Comparison of ENCODE assay signal across 11 mouse cellular contexts in genomic region chr15:102976171-102976570, GRCm38 (mm10). TPM values are rescaled to one million over a fixed set of nuclear protein-coding genes. Genes with fewer than 3 reads are reported as not detected.
DNase-seq lines count a peak whose midpoint lies in the region; ATAC-seq and TF ChIP-seq lines count a peak whose summit lies in the region.
"Had no signal": no experiment of that assay in that cellular context is flagged by ENCODE, and none has a peak within 500 bp of the region (broad histone marks: within the 10 kb centered on the region; RNA-seq: fewer than 3 reads in every experiment).

Gene Hoxc9, plus strand, starts transcription at chr15:102976439.

- DNase-seq in liver, adult 2 months (ENCODE audit: extremely low read depth, low read depth, low spot score): no peak
- DNase-seq in liver: no peak
- DNase-seq in ZHBTc4 (ENCODE audit: low read depth, low spot score): peak; percentile 54
- DNase-seq in neural tube, embryonic 11.5 days (ENCODE audit: low spot score): no peak
- no peak for DNase-seq in ovary, postnatal 10 days (ENCODE audit: low spot score)
- DNase-seq: right cerebral cortex, postnatal 4 days had no signal

- H3K4me1 ChIP-seq in liver, adult 2 months (ENCODE audit: control insufficient read depth, insufficient read depth, low read length): no peaks in the 10 kb centered on the region
- H3K4me1 ChIP-seq in kidney, embryonic 16.5 days (ENCODE audit: insufficient read depth, low read length): peaks cover 47% of the 10 kb centered on the region
- peaks cover 4% of the 10 kb centered on the region; the same call in 1 of the 2 replicates for H3K4me1 ChIP-seq in neural tube, embryonic 11.5 days (ENCODE audit: control insufficient read depth, insufficient read depth, low read length)
- H3K4me1 ChIP-seq: hindbrain, embryonic 12.5 days had no signal

- peak within 1 kb of the TSS; percentile 84 for H3K4me2 ChIP-seq in kidney, embryonic 16.5 days (replicated peaks; ENCODE audit: low read depth, low read length)
- peak within 1 kb of the TSS; percentile 90 for H3K4me2 ChIP-seq in neural tube, embryonic 11.5 days (ENCODE audit: low read depth)
- H3K4me2 ChIP-seq: hindbrain, embryonic 12.5 days had no signal

- H3K9me3 ChIP-seq in kidney, embryonic 16.5 days (ENCODE audit: low read length): no peaks in the 10 kb centered on the region
- no peaks in the 10 kb centered on the region for H3K9me3 ChIP-seq in neural tube, embryonic 11.5 days (ENCODE audit: control insufficient read depth, low read length)
- H3K9me3 ChIP-seq: forebrain, embryonic 10.5 days; hindbrain, embryonic 12.5 days had no signal

- no peak for TF ChIP-seq POLR2A in liver, adult 2 months (IDR thresholded peaks at IDR 0.05; ENCODE audit: extremely low read depth, insufficient read depth, low read length)

- H3K27me3 ChIP-seq in liver, adult 2 months (ENCODE audit: control insufficient read depth, insufficient read depth, low read length): peaks cover 38% of the 10 kb centered on the region
- peaks cover 25% of the 10 kb centered on the region; the same call in 1 of the 2 replicates for H3K27me3 ChIP-seq in kidney, embryonic 16.5 days (ENCODE audit: insufficient read depth, low read length)
- peaks cover 73% of the 10 kb centered on the region for H3K27me3 ChIP-seq in neural tube, embryonic 11.5 days (ENCODE audit: control insufficient read depth, insufficient read depth, low read length)

- no peak for TF ChIP-seq CTCF in liver, adult 2 months (IDR thresholded peaks at IDR 0.05; ENCODE audit: low read depth, low read length)

- no peaks in the 10 kb centered on the region for H3K79me2 ChIP-seq in liver, adult 2 months (ENCODE audit: control insufficient read depth, insufficient read depth, low read length)

- WGBS in liver, adult 2 months: 5% methylated on average over 19 of the region's 20 CpGs
- WGBS in kidney, embryonic 16.5 days: 0% methylated on average over 13 of the region's 20 CpGs
- 3% methylated on average over 12 of the region's 20 CpGs for WGBS in neural tube, embryonic 11.5 days

- H3K9ac ChIP-seq in liver, adult 2 months (ENCODE audit: low read depth, low read length): no peak within 1 kb of the TSS
- H3K9ac ChIP-seq in kidney, embryonic 16.5 days (replicated peaks; ENCODE audit: low read length): peak within 1 kb of the TSS; percentile 97
- H3K9ac ChIP-seq in neural tube, embryonic 11.5 days (ENCODE audit: low read length): peak within 1 kb of the TSS; percentile 100
- H3K9ac ChIP-seq: hindbrain, embryonic 12.5 days had no signal

- H3K4me3 ChIP-seq in liver, adult 2 months (ENCODE audit: insufficient read depth, low read depth, low read length): peak within 1 kb of the TSS; percentile 20; the same call in 1 of the 2 replicates
- H3K4me3 ChIP-seq in kidney, embryonic 16.5 days (ENCODE audit: low read length): peak within 1 kb of the TSS; percentile 59
- peak within 1 kb of the TSS; percentile 95 for H3K4me3 ChIP-seq in neural tube, embryonic 11.5 days (ENCODE audit: low read depth, low read length)
- H3K4me3 ChIP-seq: forebrain, embryonic 10.5 days; hindbrain, embryonic 12.5 days had no signal

- H3K36me3 ChIP-seq in liver, adult 2 months (ENCODE audit: control insufficient read depth, insufficient read depth, low read length): no peaks in the 10 kb centered on the region
- H3K36me3 ChIP-seq in kidney, embryonic 16.5 days (ENCODE audit: insufficient read depth, low read length): no peaks in the 10 kb centered on the region
- no peaks in the 10 kb centered on the region for H3K36me3 ChIP-seq in neural tube, embryonic 11.5 days (ENCODE audit: control insufficient read depth, insufficient read depth, low read length)
- H3K36me3 ChIP-seq: forebrain, embryonic 10.5 days; hindbrain, embryonic 12.5 days had no signal

- no peak for ATAC-seq in kidney, embryonic 16.5 days (ENCODE audit: low FRiP score, low TSS enrichment)
- ATAC-seq in neural tube, embryonic 11.5 days (ENCODE audit: insufficient read depth, low FRiP score, low TSS enrichment): no peak
- no peak for ATAC-seq in megakaryocyte-erythroid progenitor cell, adult 5-6 weeks (replicated peaks; ENCODE audit: low FRiP score, low TSS enrichment, poor library complexity, severe bottlenecking)

- H3K27ac ChIP-seq in liver, adult 2 months (replicated peaks; ENCODE audit: insufficient read depth, low read depth, low read length): no peak within 1 kb of the TSS
- H3K27ac ChIP-seq in kidney, embryonic 16.5 days (ENCODE audit: low read length): peak within 1 kb of the TSS; percentile 97
- H3K27ac ChIP-seq in neural tube, embryonic 11.5 days (ENCODE audit: low read depth, low read length): peak within 1 kb of the TSS; percentile 98
- H3K27ac ChIP-seq: forebrain, embryonic 10.5 days; hindbrain, embryonic 12.5 days had no signal

RNA-seq across cellular contexts. Expression of gene Hoxc9, which starts in this region (rescaled TPM):
- total RNA-seq in liver, adult 2 months (2014; rRNA removed): not detected in 2 replicates
- polyA plus RNA-seq in liver, adult 2 months (2012; rRNA removed): not detected in 2 replicates
- polyA plus RNA-seq in kidney, embryonic 16.5 days (2015; fragmentation: Nextera tagmentation; extraction: Ambion mirVana): 7.4 and 9.2 TPM in 2 replicates
- 36.1 and 40.0 TPM in 2 replicates for polyA plus RNA-seq in neural tube, embryonic 11.5 days (2014; fragmentation: Nextera tagmentation; extraction: Ambion mirVana)
- not detected in 2 replicates for total RNA-seq in megakaryocyte-erythroid progenitor cell, adult 5-6 weeks (2014; fragmentation: Nextera tagmentation)
- total RNA-seq in megakaryocyte-erythroid progenitor cell, adult 5-6 weeks (2017): not detected in 2 replicates
- total RNA-seq: left cerebral cortex, adult 8-10 months had no signal
- polyA plus RNA-seq: forebrain, embryonic 10.5 days; hindbrain, embryonic 12.5 days had no signal

Comparison
In these comparisons a context has a peak if more than half of its experiments do, and no peak if none do; other contexts are left out.
1. H3K4me3 ChIP-seq: peak in every context shown above with its lines; median percentile 95 in neural tube, embryonic 11.5 days; 59 in kidney, embryonic 16.5 days; 20 in liver, adult 2 months.